Mouse (Mus musculus) limb, embryonic 14.5 days (tissue): ENCODE measurements around the gene Zfp775. TPM values are rescaled to one million over a fixed set of nuclear protein-coding genes. Genes with fewer than 3 reads are reported as not detected.

Experiments used
- ATAC-seq: fragments of 200-750 bp; cut with Nextera tagmentation; 2 replicates; pipeline ENCODE4 v1.8.0; 2017; ENCODE audit warnings: low read depth, moderate number of reproducible peaks, moderate TSS enrichment; ENCODE audit not compliant: low FRiP score
- DNase-seq: peaks from one replicate; pipeline ENCODE4 v3.0.0-alpha.2; 2015; ENCODE audit warnings: low spot score
- H3K27ac ChIP-seq: fragments of 300-500 bp; sonication (generic); replicated peaks from 2 replicates; pipeline ENCODE4 v1.5.1; 2014; ENCODE audit warnings: low read depth, mild to moderate bottlenecking, low read length, moderate library complexity, mixed read lengths
- H3K27me3 ChIP-seq: fragments of 300-500 bp; sonication (generic); 2 replicates; pipeline ENCODE4 v1.6.1; 2014; ENCODE audit warnings: low read length, mixed read lengths; ENCODE audit not compliant: control insufficient read depth, insufficient read depth
- H3K36me3 ChIP-seq: fragments of 300-500 bp; sonication (generic); 2 replicates; pipeline ENCODE4 v1.6.1; 2014; ENCODE audit warnings: mild to moderate bottlenecking, low read length, moderate library complexity, mixed read lengths; ENCODE audit not compliant: control insufficient read depth, insufficient read depth
- H3K4me1 ChIP-seq: fragments of 300-500 bp; sonication (generic); 2 replicates; pipeline ENCODE4 v1.6.1; 2014; ENCODE audit warnings: antibody characterized with exemption, low read length, mixed read lengths; ENCODE audit not compliant: control insufficient read depth, insufficient read depth
- H3K4me2 ChIP-seq: fragments of 300-500 bp; sonication (generic); replicated peaks from 2 replicates; pipeline ENCODE4 v1.6.1; 2014; ENCODE audit warnings: low read depth, mild to moderate bottlenecking, low read length, moderate library complexity; ENCODE audit not compliant: severe bottlenecking
- H3K4me3 ChIP-seq: fragments of 300-500 bp; sonication (generic); replicated peaks from 2 replicates; pipeline ENCODE4 v1.5.1; 2014; ENCODE audit warnings: low read length
- H3K9ac ChIP-seq: fragments of 300-500 bp; sonication (generic); 2 replicates; pipeline ENCODE4 v1.6.1; 2014; ENCODE audit warnings: mild to moderate bottlenecking, low read depth, low read length, moderate library complexity; ENCODE audit not compliant: severe bottlenecking
- H3K9me3 ChIP-seq: fragments of 300-500 bp; sonication (generic); 2 replicates; pipeline ENCODE4 v1.6.1; 2016; ENCODE audit warnings: low read length; ENCODE audit not compliant: control insufficient read depth
- POLR2A ChIP-seq: fragments of 200-500 bp; IDR thresholded peaks from 2 replicates; pipeline ENCODE4 v1.8.0; 2012; ENCODE audit warnings: inconsistent platforms, mild to moderate bottlenecking, moderate library complexity, borderline replicate concordance; ENCODE audit not compliant: insufficient read depth, insufficient read length; ENCODE audit errors: extremely low read depth
- WGBS: fragments of 180-500 bp; shearing (Covaris S2); extraction: QIAGEN DNeasy Blood & Tissue Kit; methylation state at CpG from one replicate; pipeline ENCODE4 v1.1.7; 2014; 5-methylcytosine and 5-hydroxymethylcytosine counted together
- polyA plus RNA-seq, 2 experiments: library from polyadenylated mRNA; depleted of rRNA in 1 of 2; stranded (reverse) in 1 of 2; unstranded in 1 of 2; fragments of >200 nt; fragmentation: Nextera tagmentation in 1 of 2; extraction: Ambion mirVana in 1 of 2; gene quantifications; 2 replicates each; pipeline versions ENCODE4 v1.2.1 to v1.2.3; 2012 to 2014

The Zfp775 gene
- polyA plus RNA-seq, 2 experiments, result 4.8 to 5.9 TPM

DNA sequence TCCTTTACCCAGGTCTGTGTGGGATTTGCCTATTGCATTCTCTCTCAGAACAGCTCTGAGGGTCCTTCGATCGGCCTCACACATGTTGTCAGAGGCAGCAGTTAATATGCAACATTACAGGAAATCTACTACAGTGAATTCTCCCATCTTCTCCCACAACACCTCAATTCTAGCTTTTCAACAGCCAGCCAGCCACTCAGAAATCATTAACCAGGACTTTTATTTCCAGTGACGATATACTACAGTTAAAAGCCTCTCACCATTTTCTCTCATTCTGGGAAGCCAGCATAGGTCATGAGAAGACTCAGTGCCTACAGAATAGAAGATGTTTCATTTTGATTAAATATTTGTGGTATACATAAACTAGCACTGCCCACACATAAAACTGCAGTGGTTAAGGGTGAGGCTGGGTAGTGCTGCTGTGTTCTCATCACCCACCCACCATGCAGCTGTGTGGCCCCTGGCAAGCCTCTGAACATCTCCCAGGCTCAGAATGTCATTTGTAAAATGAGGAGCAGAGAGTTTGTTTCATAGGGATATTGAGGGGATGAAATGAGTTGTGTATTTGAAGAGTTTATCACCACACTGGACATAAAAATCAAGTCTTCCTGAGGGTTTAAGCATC lies 10.5 kb upstream of the Zfp775 start:
- no peaks in the 10 kb centered on the region for H3K27me3 ChIP-seq
- H3K4me2 ChIP-seq, result no peak overlapping the region
- TF ChIP-seq POLR2A, result no peak
- H3K4me1 ChIP-seq, result peaks cover 13% of the 10 kb centered on the region; the same call in 1 of the 2 replicates
- ATAC-seq (no peak), DNase-seq (no peak)
- peaks cover 4% of the 10 kb centered on the region for H3K9me3 ChIP-seq
- H3K4me3 ChIP-seq, result no peak overlapping the region
- H3K27ac ChIP-seq, result no peak overlapping the region
- peaks cover 4% of the 10 kb centered on the region for H3K36me3 ChIP-seq
- WGBS, result 92% methylated on average over 3 of the region's 3 CpGs
- no peak overlapping the region for H3K9ac ChIP-seq

DNA sequence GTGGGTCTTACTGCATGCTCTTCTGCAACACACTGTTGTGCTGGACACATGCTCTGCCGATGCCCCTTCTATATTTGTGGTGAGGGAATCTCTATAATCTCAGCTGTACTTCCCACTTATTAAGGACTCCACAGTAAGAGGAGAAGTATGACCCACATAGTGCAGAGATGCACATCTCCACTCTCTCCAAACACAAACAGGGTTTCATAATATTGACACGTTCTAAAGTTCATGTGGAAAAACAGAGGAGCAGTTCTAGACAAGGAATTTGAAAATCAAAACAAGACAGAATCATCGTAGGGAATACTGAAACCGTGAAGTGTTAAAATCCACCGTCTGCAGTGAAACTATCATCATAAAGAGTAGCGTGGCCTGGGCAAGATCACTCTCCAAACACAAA lies 10.0 kb upstream of the Zfp775 start:
- TF ChIP-seq POLR2A, result no peak
- Histone ChIP-seq H3K9me3 (peaks cover 9% of the 10 kb centered on the region), H3K4me2 (no peak overlapping the region), H3K9ac (no peak overlapping the region), H3K4me1 (peaks cover 13% of the 10 kb centered on the region; the same call in 1 of the 2 replicates), H3K36me3 (peaks cover 9% of the 10 kb centered on the region), H3K4me3 (no peak overlapping the region), H3K27ac (no peak overlapping the region), H3K27me3 (no peaks in the 10 kb centered on the region)
- ATAC-seq (no peak), DNase-seq (no peak)
- 84% methylated on average over 6 of the region's 6 CpGs for WGBS

DNA sequence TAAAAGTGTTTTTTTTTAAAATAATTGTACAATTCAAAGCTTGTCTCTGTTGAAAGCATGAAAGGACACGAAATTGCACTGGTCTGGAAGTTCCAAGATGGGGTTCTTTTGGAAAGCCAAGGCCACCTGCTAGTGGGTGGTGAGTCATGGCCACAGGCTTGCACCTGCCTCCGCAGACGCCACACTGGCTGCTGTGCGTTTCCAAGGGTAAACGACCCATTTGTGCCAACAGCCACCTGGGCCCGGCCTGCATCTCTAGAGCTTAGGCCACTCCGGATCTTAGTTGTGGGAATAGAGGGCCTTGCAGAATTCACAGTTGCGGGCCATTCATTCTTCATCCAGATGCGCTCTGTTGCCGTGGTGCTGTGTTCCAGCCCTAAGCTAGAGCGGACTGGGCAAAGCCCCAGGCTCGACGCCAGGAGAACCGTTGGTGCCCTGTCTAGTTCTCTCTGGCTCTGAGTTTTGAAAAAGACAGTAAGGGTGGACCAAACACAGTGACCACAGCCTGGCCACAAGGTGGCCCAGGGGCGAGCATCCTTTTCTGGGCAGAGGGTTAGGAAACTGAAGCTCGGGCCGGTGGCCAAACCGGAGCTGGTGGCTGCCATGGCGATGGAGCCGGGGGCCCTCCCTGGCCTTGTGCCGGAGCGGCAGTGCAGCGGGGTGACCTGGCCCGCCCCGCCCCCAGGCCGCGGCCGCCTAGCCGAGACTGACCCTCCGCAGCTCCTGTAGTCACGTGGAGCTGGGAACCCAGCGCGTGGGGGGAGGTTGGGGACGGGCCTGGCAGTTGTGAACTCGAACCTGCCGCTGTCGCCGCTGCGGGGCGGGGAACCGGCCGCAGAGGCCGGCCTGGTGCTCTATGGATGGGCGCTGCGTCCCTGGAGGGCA lies 8.5 kb upstream of the Zfp775 start, which contains the start of the genes Repin1 and Gm44965:
Repin1 (plus strand) TSS at position 726 of the 885 bp plus-strand sequence.
Gm44965 (plus strand) TSS at position 784 of the 885 bp plus-strand sequence.
- Histone ChIP-seq H3K9me3 (peaks cover 25% of the 10 kb centered on the region), H3K4me3 (peak within 1 kb of the TSS; percentile 82), H3K4me1 (peaks cover 13% of the 10 kb centered on the region; the same call in 1 of the 2 replicates), H3K36me3 (peaks cover 25% of the 10 kb centered on the region), H3K27me3 (no peaks in the 10 kb centered on the region), H3K9ac (peak within 1 kb of the TSS; percentile 92), H3K4me2 (peak within 1 kb of the TSS; percentile 81), H3K27ac (peak within 1 kb of the TSS; percentile 82)
- 5% methylated on average over 45 of the region's 45 CpGs for WGBS
- TF ChIP-seq POLR2A, result 0 out of 2 replicates have a peak, but pooled peaks have one; percentile 13
- ATAC-seq (peak; percentile 95), DNase-seq (peak; percentile 80)

DNA sequence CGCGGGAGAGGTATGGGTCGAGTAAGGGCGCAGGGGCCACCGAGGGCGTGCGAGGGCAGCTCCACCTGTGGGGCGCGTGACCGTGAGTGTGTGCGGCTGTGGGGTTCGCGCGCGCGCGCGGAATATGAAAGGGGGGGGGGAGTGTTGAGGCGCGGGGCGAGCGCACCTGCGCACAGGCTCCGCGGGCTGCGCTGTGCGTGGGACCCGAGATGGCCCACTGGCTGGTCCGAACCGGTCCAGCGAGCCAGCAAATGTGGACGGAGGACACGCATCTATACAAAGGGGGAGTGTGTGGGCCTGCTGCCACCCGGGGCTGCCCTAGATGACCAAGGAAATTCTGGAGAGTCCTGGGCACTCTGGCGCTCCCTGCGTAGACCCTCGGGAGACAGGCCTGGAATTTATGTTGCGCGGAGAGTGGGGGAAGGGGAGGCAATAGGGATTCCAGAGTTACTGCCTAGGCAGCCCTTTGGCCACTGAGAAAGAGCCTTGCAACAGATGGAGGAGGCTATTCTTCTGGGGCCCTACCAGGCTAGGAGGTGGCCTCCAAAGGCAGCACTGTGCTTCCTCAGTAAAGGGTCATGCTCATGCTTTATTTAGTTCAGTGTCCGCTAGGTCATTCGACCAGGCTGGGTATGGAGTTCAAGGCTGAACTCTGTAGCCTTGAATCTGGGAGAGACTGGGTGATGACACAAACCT lies 7.7 kb upstream of the Zfp775 start:
- H3K27me3 ChIP-seq, result no peaks in the 10 kb centered on the region
- no peak for TF ChIP-seq POLR2A
- peak overlapping the region; percentile 81 for H3K4me2 ChIP-seq
- peak overlapping the region; percentile 92 for H3K9ac ChIP-seq
- H3K36me3 ChIP-seq, result peaks cover 32% of the 10 kb centered on the region
- ATAC-seq (peak; percentile 75), DNase-seq (peak; percentile 26)
- H3K9me3 ChIP-seq, result peaks cover 25% of the 10 kb centered on the region
- 1% methylated on average over 23 of the region's 41 CpGs for WGBS
- H3K4me3 ChIP-seq, result peak overlapping the region; percentile 82
- peak overlapping the region; percentile 82 for H3K27ac ChIP-seq
- peaks cover 13% of the 10 kb centered on the region; the same call in 1 of the 2 replicates for H3K4me1 ChIP-seq
